9 mouse cellular contexts compared by ENCODE assay signal in genomic region chr17:31071421-31072301, GRCm38 (mm10). TPM values are rescaled to one million over a fixed set of nuclear protein-coding genes. Genes with fewer than 3 reads are reported as not detected.
A peak's percentile ranks its signal among the peaks of the same experiment; 100 is the strongest.
DNase-seq lines count a peak whose midpoint lies in the region; ATAC-seq and TF ChIP-seq lines count a peak whose summit lies in the region.
"Had no signal": no experiment of that assay in that cellular context is flagged by ENCODE, and none has a peak within 500 bp of the region (broad histone marks: within the 10 kb centered on the region; RNA-seq: fewer than 3 reads in every experiment).

No protein-coding gene starts in this region.

- peak; percentile 4 for DNase-seq in kidney, postnatal 0 days (ENCODE audit: low spot score)
- no peak for DNase-seq in kidney, adult 9 months
- DNase-seq in embryonic facial prominence, embryonic 14.5 days (ENCODE audit: low spot score): peak; percentile 67
- DNase-seq in urinary bladder, adult 2 months (ENCODE audit: low spot score): no peak
- DNase-seq in adrenal gland, adult 18-20 months (ENCODE audit: low spot score in 2 of 2): no peak
- DNase-seq in layer of hippocampus, adult 9-11 months: no peak
- DNase-seq: lung, adult 18-20 months had no signal

- TF ChIP-seq CTCF in kidney, postnatal 0 days (IDR thresholded peaks at IDR 0.05; ENCODE audit: low read depth): no peak

- 47% methylated on average over 18 of the region's 18 CpGs for WGBS in kidney, postnatal 0 days
- 40% methylated on average over 18 of the region's 18 CpGs for WGBS in embryonic facial prominence, embryonic 14.5 days
- 47% methylated on average over 18 of the region's 18 CpGs for whole genome bisulfite sequencing in hindbrain, embryonic 15.5 days
- WGBS in midbrain, embryonic 15.5 days: 44% methylated on average over 18 of the region's 18 CpGs

- H3K9me3 ChIP-seq in kidney, postnatal 0 days (replicated peaks; ENCODE audit: low read length): no peaks in the 10 kb centered on the region
- no peaks in the 10 kb centered on the region for H3K9me3 ChIP-seq in embryonic facial prominence, embryonic 14.5 days (ENCODE audit: control insufficient read depth, low read length)
- H3K9me3 ChIP-seq in hindbrain, embryonic 15.5 days: no peaks in the 10 kb centered on the region
- no peaks in the 10 kb centered on the region for H3K9me3 ChIP-seq in midbrain, embryonic 15.5 days

- no peak overlapping the region for H3K4me3 ChIP-seq in kidney, postnatal 0 days (replicated peaks; ENCODE audit: low read depth, low read length)
- H3K4me3 ChIP-seq in embryonic facial prominence, embryonic 14.5 days (ENCODE audit: low read depth, low read length): no peak overlapping the region
- H3K4me3 ChIP-seq in hindbrain, embryonic 15.5 days: no peak overlapping the region
- H3K4me3 ChIP-seq in midbrain, embryonic 15.5 days: no peak overlapping the region

- no peak overlapping the region for H3K9ac ChIP-seq in kidney, postnatal 0 days (ENCODE audit: low read depth, low read length)
- no peak overlapping the region for H3K9ac ChIP-seq in embryonic facial prominence, embryonic 14.5 days (ENCODE audit: low read depth, low read length)
- no peak overlapping the region for H3K9ac ChIP-seq in hindbrain, embryonic 15.5 days
- no peak overlapping the region for H3K9ac ChIP-seq in midbrain, embryonic 15.5 days

- H3K27ac ChIP-seq in kidney, postnatal 0 days: no peak overlapping the region
- peak overlapping the region; percentile 59 for H3K27ac ChIP-seq in embryonic facial prominence, embryonic 14.5 days (replicated peaks; ENCODE audit: low read depth, low read length)
- peak overlapping the region; percentile 82 for H3K27ac ChIP-seq in hindbrain, embryonic 15.5 days (replicated peaks)
- peak overlapping the region; percentile 85 for H3K27ac ChIP-seq in midbrain, embryonic 15.5 days

- H3K4me2 ChIP-seq in kidney, postnatal 0 days (ENCODE audit: low read length): no peak overlapping the region
- H3K4me2 ChIP-seq in embryonic facial prominence, embryonic 14.5 days (ENCODE audit: low read depth, low read length): no peak overlapping the region
- no peak overlapping the region for H3K4me2 ChIP-seq in hindbrain, embryonic 15.5 days
- no peak overlapping the region for H3K4me2 ChIP-seq in midbrain, embryonic 15.5 days

- H3K27me3 ChIP-seq in kidney, postnatal 0 days (ENCODE audit: insufficient read depth, low read length): no peaks in the 10 kb centered on the region
- H3K27me3 ChIP-seq in embryonic facial prominence, embryonic 14.5 days (replicated peaks; ENCODE audit: control insufficient read depth, insufficient read depth, low read length): no peaks in the 10 kb centered on the region
- H3K27me3 ChIP-seq in hindbrain, embryonic 15.5 days: no peaks in the 10 kb centered on the region
- no peaks in the 10 kb centered on the region for H3K27me3 ChIP-seq in midbrain, embryonic 15.5 days (replicated peaks)

- no peak for ATAC-seq in kidney, postnatal 0 days (replicated peaks; ENCODE audit: low FRiP score, low read depth)
- no peak; the same call in 1 of the 2 replicates for ATAC-seq in embryonic facial prominence, embryonic 14.5 days (ENCODE audit: low read depth)
- ATAC-seq in hindbrain, embryonic 15.5 days (ENCODE audit: low FRiP score, low read depth): no peak
- no peak for ATAC-seq in midbrain, embryonic 15.5 days (replicated peaks)

- H3K36me3 ChIP-seq in kidney, postnatal 0 days (ENCODE audit: insufficient read depth, low read length): no peaks in the 10 kb centered on the region
- H3K36me3 ChIP-seq in embryonic facial prominence, embryonic 14.5 days (ENCODE audit: control insufficient read depth, insufficient read depth, low read length): no peaks in the 10 kb centered on the region
- no peaks in the 10 kb centered on the region for H3K36me3 ChIP-seq in hindbrain, embryonic 15.5 days
- no peaks in the 10 kb centered on the region for H3K36me3 ChIP-seq in midbrain, embryonic 15.5 days (replicated peaks)

- H3K4me1 ChIP-seq in kidney, postnatal 0 days (replicated peaks; ENCODE audit: insufficient read depth, low read length): peaks cover 48% of the 10 kb centered on the region
- H3K4me1 ChIP-seq in embryonic facial prominence, embryonic 14.5 days (ENCODE audit: control insufficient read depth, insufficient read depth, low read length): peaks cover 55% of the 10 kb centered on the region
- peaks cover 61% of the 10 kb centered on the region for H3K4me1 ChIP-seq in hindbrain, embryonic 15.5 days (replicated peaks)
- peaks cover 64% of the 10 kb centered on the region for H3K4me1 ChIP-seq in midbrain, embryonic 15.5 days

RNA-seq across cellular contexts. Expression of gene Abcg1, which starts 14.2 kb away (rescaled TPM):
- polyA plus RNA-seq in kidney, postnatal 0 days (2015; fragmentation: Nextera tagmentation; extraction: Ambion mirVana): 8.5 and 8.8 TPM in 2 replicates
- 10.5 and 11.9 TPM in 2 replicates for polyA plus RNA-seq in embryonic facial prominence, embryonic 14.5 days (2014; fragmentation: Nextera tagmentation; extraction: Ambion mirVana)
- 19.9 TPM in 2 replicates for polyA plus RNA-seq in hindbrain, embryonic 15.5 days (2015; fragmentation: Nextera tagmentation; extraction: Ambion mirVana)
- polyA plus RNA-seq in midbrain, embryonic 15.5 days (2015; fragmentation: Nextera tagmentation; extraction: Ambion mirVana): 22.6 and 23.8 TPM in 2 replicates
- polyA plus RNA-seq in urinary bladder, adult 2 months (2012; rRNA removed): 7.4 and 9.9 TPM in 2 replicates
- 10 to 100 TPM in 1 of 2 experiments, 1 to 10 TPM in 1; 10.0 to 16.6 TPM for total RNA-seq in adrenal gland, adult 18-20 months (2021)

RNA-seq across cellular contexts. Expression of gene Tff3, which starts 57.8 kb away (rescaled TPM):
- 0.52 and 1.1 TPM in 2 replicates for polyA plus RNA-seq in kidney, postnatal 0 days (2015; fragmentation: Nextera tagmentation; extraction: Ambion mirVana)
- not detected in 2 replicates for polyA plus RNA-seq in embryonic facial prominence, embryonic 14.5 days (2014; fragmentation: Nextera tagmentation; extraction: Ambion mirVana)
- 2.4 and 3.2 TPM in 2 replicates for polyA plus RNA-seq in hindbrain, embryonic 15.5 days (2015; fragmentation: Nextera tagmentation; extraction: Ambion mirVana)
- 0.40 and 1.4 TPM in 2 replicates for polyA plus RNA-seq in midbrain, embryonic 15.5 days (2015; fragmentation: Nextera tagmentation; extraction: Ambion mirVana)
- polyA plus RNA-seq in urinary bladder, adult 2 months (2012; rRNA removed): not detected in 2 replicates
- total RNA-seq in adrenal gland, adult 18-20 months (2021): not detected

Comparison
In these comparisons a context has a peak if more than half of its experiments do, and no peak if none do; other contexts are left out.
1. DNase-seq: peak in kidney, postnatal 0 days (single experiment) and embryonic facial prominence, embryonic 14.5 days (single experiment); none in kidney, adult 9 months (single experiment), urinary bladder, adult 2 months (single experiment), adrenal gland, adult 18-20 months (0 of 2) and layer of hippocampus, adult 9-11 months (single experiment).